Mouse (Mus musculus) midbrain, embryonic 11.5 days (tissue): Measurements from ENCODE around the gene Ppp1r12b. TPM values are rescaled to one million over a fixed set of nuclear protein-coding genes. Genes with fewer than 3 reads are reported as not detected.

Experiments used
- ATAC-seq: fragments of 200-750 bp; cut with Nextera tagmentation; 2 replicates; pipeline ENCODE4 v1.8.0; 2017; ENCODE audit warnings: moderate TSS enrichment, moderate library complexity; ENCODE audit not compliant: low FRiP score
- DNase-seq: peaks from one replicate; pipeline ENCODE4 v3.0.0; 2015; ENCODE audit warnings: low spot score; ENCODE audit errors: missing footprints
- H3K27ac ChIP-seq: fragments of 300-500 bp; sonication (generic); 2 replicates; pipeline ENCODE4 v1.5.1; 2014; ENCODE audit warnings: low read depth, low read length
- H3K27me3 ChIP-seq: fragments of 300-500 bp; sonication (generic); 2 replicates; pipeline ENCODE4 v1.6.1; 2014; ENCODE audit warnings: mild to moderate bottlenecking, low read length, moderate library complexity, mixed read lengths; ENCODE audit not compliant: control insufficient read depth, insufficient read depth
- H3K36me3 ChIP-seq: fragments of 300-500 bp; sonication (generic); 2 replicates; pipeline ENCODE4 v1.6.1; 2014; ENCODE audit warnings: mild to moderate bottlenecking, low read length, moderate library complexity, mixed read lengths; ENCODE audit not compliant: control insufficient read depth, insufficient read depth
- H3K4me1 ChIP-seq: fragments of 300-500 bp; sonication (generic); 2 replicates; pipeline ENCODE4 v1.6.1; 2014; ENCODE audit warnings: low read length; ENCODE audit not compliant: control insufficient read depth, insufficient read depth
- H3K4me2 ChIP-seq: fragments of 300-500 bp; sonication (generic); 2 replicates; pipeline ENCODE4 v1.6.1; 2014; ENCODE audit warnings: mild to moderate bottlenecking, moderate library complexity
- H3K4me3 ChIP-seq: fragments of 300-500 bp; sonication (generic); 2 replicates; pipeline ENCODE4 v1.5.1; 2014; ENCODE audit warnings: low read depth, low read length
- H3K9ac ChIP-seq: fragments of 300-500 bp; sonication (generic); 2 replicates; pipeline ENCODE4 v1.6.1; 2014; ENCODE audit warnings: low read length
- H3K9me3 ChIP-seq: fragments of 300-500 bp; sonication (generic); 2 replicates; pipeline ENCODE4 v1.6.1; 2016; ENCODE audit warnings: low read length; ENCODE audit not compliant: control insufficient read depth
- WGBS: fragments of 180-500 bp; shearing (Covaris S2); extraction: QIAGEN DNeasy Blood & Tissue Kit; methylation state at CpG from one replicate; pipeline ENCODE4 v1.1.7; 2014; 5-methylcytosine and 5-hydroxymethylcytosine counted together
- microRNA-seq: library from miRNA; unstranded; fragments of <30 nt; microRNA quantifications from one replicate; pipeline ENCODE4, GENCODE M21; 2017
- polyA plus RNA-seq: library from polyadenylated mRNA; unstranded; fragments of >200 nt; fragmentation: Nextera tagmentation; extraction: Ambion mirVana; gene quantifications from 2 replicates; pipeline ENCODE4 v1.2.1, GENCODE M21; 2014

The Ppp1r12b gene
- polyA plus RNA-seq, 1 experiment from 2014 or later: 7.5 TPM

GRCm38 (mm10) chr1:134706549-134706948 lies 249.2 kb downstream of the Ppp1r12b start:
- Histone ChIP-seq H3K27me3 (peaks cover 24% of the 10 kb centered on the region), H3K4me1 (peaks cover 26% of the 10 kb centered on the region), H3K27ac (no peak overlapping the region), H3K9ac (no peak overlapping the region), H3K4me3 (no peak overlapping the region), H3K4me2 (no peak overlapping the region), H3K36me3 (no peaks in the 10 kb centered on the region), H3K9me3 (no peaks in the 10 kb centered on the region)
- DNase-seq: peak; percentile 74
- ATAC-seq: no peak
- 45% methylated on average over 2 of the region's 2 CpGs for WGBS

Small RNA genes lying within 50 kb of the gene (microRNA-seq; reads per million reads assigned to microRNA genes)
- not detected for gene Gm22232

Other genes with a start within 250 kb of the Ppp1r12b start
- gene Ube2t, start 6.6 kb upstream of the Ppp1r12b start, polyA plus RNA-seq: 48.2 and 54.0 TPM in 2 replicates
- 0.12 and 0.15 TPM in 2 replicates for gene Lgr6, start 149.3 kb upstream of the Ppp1r12b start, polyA plus RNA-seq
- 1.4 and 1.6 TPM in 2 replicates for gene Ptpn7, start 176.8 kb upstream of the Ppp1r12b start, polyA plus RNA-seq
- gene Arl8a, start 190.9 kb upstream of the Ppp1r12b start, polyA plus RNA-seq: 61.3 and 72.2 TPM in 2 replicates
- gene Gpr37l1, start 211.7 kb upstream of the Ppp1r12b start, polyA plus RNA-seq: not detected in 2 replicates